Mouse (Mus musculus) E14TG2a.4 (cell line): ENCODE measurements around the gene Gm815.
A peak's percentile ranks its signal among the peaks of the same experiment; 100 is the strongest.

ENCODE experiments used
- H3K27me3 ChIP-seq: 2 replicates; pipeline ENCODE4 v1.6.1; 2014; ENCODE audit warnings: low read length, control low read depth; ENCODE audit not compliant: insufficient read depth
- H3K36me3 ChIP-seq: 2 replicates; pipeline ENCODE4 v1.6.1; 2014; ENCODE audit warnings: low read length, control low read depth; ENCODE audit not compliant: insufficient read depth
- H3K4me1 ChIP-seq: replicated peaks from 2 replicates; pipeline ENCODE4 v1.6.1; 2014; ENCODE audit warnings: low read depth, low read length, control low read depth
- H3K4me3 ChIP-seq: replicated peaks from 2 replicates; pipeline ENCODE4 v1.5.1; 2014; ENCODE audit warnings: mild to moderate bottlenecking, low read length
- H3K9me3 ChIP-seq: 2 replicates; pipeline ENCODE4 v1.6.1; 2014; ENCODE audit warnings: low read length, control low read depth
- CTCF ChIP-seq: conservative IDR thresholded peaks from 2 replicates; pipeline ENCODE4 v1.5.1; 2014; ENCODE audit warnings: low read length
- NANOG ChIP-seq: IDR thresholded peaks from 2 replicates; pipeline ENCODE4 v1.6.1; 2014; ENCODE audit warnings: borderline replicate concordance, low read length, mixed read lengths
- POU5F1 ChIP-seq: IDR thresholded peaks from 2 replicates; pipeline ENCODE4 v1.6.1; 2014; ENCODE audit warnings: low read length, borderline replicate concordance

Gm815 gene

GRCm38 (mm10) chr19:26869591-26869990, 16.1 kb upstream of the Gm815 start:
- Histone ChIP-seq H3K4me1 (peaks cover 35% of the 10 kb centered on the region), H3K9me3 (no peaks in the 10 kb centered on the region), H3K36me3 (no peaks in the 10 kb centered on the region), H3K27me3 (peaks cover 13% of the 10 kb centered on the region; the same call in 1 of the 2 replicates), H3K4me3 (no peak overlapping the region)
- TF ChIP-seq NANOG (no peak), CTCF (no peak), POU5F1 (no peak)

GRCm38 (mm10) chr19:26870280-26870679, 15.4 kb upstream of the Gm815 start:
- TF ChIP-seq POU5F1, result no peak
- TF ChIP-seq NANOG, result no peak
- TF ChIP-seq CTCF, result no peak
- Histone ChIP-seq H3K27me3 (peaks cover 14% of the 10 kb centered on the region), H3K9me3 (no peaks in the 10 kb centered on the region), H3K4me1 (peaks cover 37% of the 10 kb centered on the region), H3K4me3 (no peak overlapping the region), H3K36me3 (no peaks in the 10 kb centered on the region)

GRCm38 (mm10) chr19:26871096-26871495, 14.6 kb upstream of the Gm815 start:
- peaks cover 39% of the 10 kb centered on the region for H3K4me1 ChIP-seq

GRCm38 (mm10) chr19:26872886-26873285, 12.8 kb upstream of the Gm815 start:
- no peak for TF ChIP-seq CTCF
- no peak for TF ChIP-seq POU5F1
- TF ChIP-seq NANOG, result no peak
- Histone ChIP-seq H3K9me3 (no peaks in the 10 kb centered on the region), H3K27me3 (peaks cover 16% of the 10 kb centered on the region), H3K36me3 (no peaks in the 10 kb centered on the region), H3K4me3 (no peak overlapping the region), H3K4me1 (peaks cover 57% of the 10 kb centered on the region)

More at GRCm38 (mm10) chr19:26871096-26871495, 14.6 kb upstream of the Gm815 start:
- H3K4me3 ChIP-seq, result no peak overlapping the region
- H3K36me3 ChIP-seq, result no peaks in the 10 kb centered on the region
- no peaks in the 10 kb centered on the region for H3K9me3 ChIP-seq
- TF ChIP-seq CTCF (no peak), NANOG (no peak), POU5F1 (no peak)
- peaks cover 20% of the 10 kb centered on the region for H3K27me3 ChIP-seq

- Histone ChIP-seq H3K36me3 (no peaks in the 10 kb centered on the region), H3K4me1 (peaks cover 46% of the 10 kb centered on the region), H3K27me3 (peaks cover 23% of the 10 kb centered on the region), H3K9me3 (no peaks in the 10 kb centered on the region), H3K4me3 (no peak overlapping the region)
- no peak for TF ChIP-seq CTCF
- TF ChIP-seq POU5F1, result no peak
- TF ChIP-seq NANOG, result no peak
These were observed 10.1 kb upstream of the Gm815 start for GRCm38 (mm10) chr19:26875601-26876000.

- Histone ChIP-seq H3K4me1 (peaks cover 33% of the 10 kb centered on the region), H3K9me3 (no peaks in the 10 kb centered on the region), H3K36me3 (no peaks in the 10 kb centered on the region), H3K27me3 (peaks cover 24% of the 10 kb centered on the region), H3K4me3 (peak overlapping the region; percentile 20)
- no peak for TF ChIP-seq CTCF
- TF ChIP-seq NANOG, result peak; percentile 77; the same call in 1 of the 2 replicates
- no peak for TF ChIP-seq POU5F1
These were observed 8.4 kb upstream of the Gm815 start for GRCm38 (mm10) chr19:26877180-26877775.

- no peaks in the 10 kb centered on the region for H3K36me3 ChIP-seq
- peaks cover 29% of the 10 kb centered on the region for H3K4me1 ChIP-seq
- no peaks in the 10 kb centered on the region for H3K9me3 ChIP-seq
- H3K4me3 ChIP-seq, result no peak overlapping the region
- no peak for TF ChIP-seq POU5F1
- peaks cover 19% of the 10 kb centered on the region for H3K27me3 ChIP-seq
These were observed 5.8 kb upstream of the Gm815 start for GRCm38 (mm10) chr19:26879856-26880255.

- peaks cover 14% of the 10 kb centered on the region; the same call in 1 of the 2 replicates for H3K27me3 ChIP-seq
- H3K9me3 ChIP-seq, result no peaks in the 10 kb centered on the region
- H3K4me1 ChIP-seq, result peaks cover 11% of the 10 kb centered on the region
- no peak for TF ChIP-seq NANOG
- no peak overlapping the region for H3K4me3 ChIP-seq
- H3K36me3 ChIP-seq, result no peaks in the 10 kb centered on the region
These were observed 3.7 kb upstream of the Gm815 start for GRCm38 (mm10) chr19:26881866-26882427.

GRCm38 (mm10) chr19:26888171-26888570, 2.5 kb downstream of the Gm815 start:
- no peaks in the 10 kb centered on the region for H3K4me1 ChIP-seq
- H3K4me3 ChIP-seq, result no peak overlapping the region
- 0 out of 2 replicates have a peak, but pooled peaks cover 2% of the 10 kb centered on the region for H3K27me3 ChIP-seq
- no peaks in the 10 kb centered on the region for H3K9me3 ChIP-seq
- H3K36me3 ChIP-seq, result no peaks in the 10 kb centered on the region
- TF ChIP-seq NANOG (no peak), CTCF (no peak), POU5F1 (no peak)
